Mouse (Mus musculus) midbrain, embryonic 13.5 days (tissue): Measurements from ENCODE around the gene Vmn1r129. TPM values are rescaled to one million over a fixed set of nuclear protein-coding genes. Genes with fewer than 3 reads are reported as not detected.
"Not testable (repeated sequence)": the region's sequence is repeated elsewhere in the genome, so short reads cannot be mapped to it uniquely, and the experiment has no call there.

Experiments used
- ATAC-seq: fragments of 200-750 bp; cut with Nextera tagmentation; 2 replicates; pipeline ENCODE4 v1.8.0; 2017; ENCODE audit warnings: mild to moderate bottlenecking, moderate TSS enrichment, moderate library complexity
- H3K27ac ChIP-seq: fragments of 300-500 bp; sonication (generic); 2 replicates; pipeline ENCODE4 v1.5.1; 2015; ENCODE audit warnings: inconsistent platforms, mild to moderate bottlenecking, moderate library complexity
- H3K27me3 ChIP-seq: fragments of 300-500 bp; sonication (generic); 2 replicates; pipeline ENCODE4 v1.6.1; 2015; ENCODE audit warnings: mild to moderate bottlenecking, inconsistent platforms
- H3K36me3 ChIP-seq: fragments of 300-500 bp; sonication (generic); 2 replicates; pipeline ENCODE4 v1.6.1; 2015; ENCODE audit warnings: mild to moderate bottlenecking, inconsistent platforms
- H3K4me1 ChIP-seq: fragments of 300-500 bp; sonication (generic); replicated peaks from 2 replicates; pipeline ENCODE4 v1.6.1; 2015; ENCODE audit warnings: inconsistent platforms
- H3K4me2 ChIP-seq: fragments of 300-500 bp; sonication (generic); replicated peaks from 2 replicates; pipeline ENCODE4 v1.6.1; 2015; ENCODE audit warnings: moderate library complexity, mild to moderate bottlenecking, inconsistent platforms
- H3K4me3 ChIP-seq: fragments of 300-500 bp; sonication (generic); replicated peaks from 2 replicates; pipeline ENCODE4 v1.5.1; 2015; ENCODE audit warnings: mild to moderate bottlenecking, inconsistent platforms
- H3K9ac ChIP-seq: fragments of 300-500 bp; sonication (generic); replicated peaks from 2 replicates; pipeline ENCODE4 v1.6.1; 2015; ENCODE audit warnings: mild to moderate bottlenecking, inconsistent platforms
- H3K9me3 ChIP-seq: fragments of 300-500 bp; sonication (generic); 2 replicates; pipeline ENCODE4 v1.6.1; 2016; ENCODE audit warnings: mild to moderate bottlenecking, inconsistent platforms
- WGBS: fragments of 180-500 bp; shearing (Covaris S2); methylation state at CpG from one replicate; pipeline ENCODE4 v1.1.7; 2015; 5-methylcytosine and 5-hydroxymethylcytosine counted together
- polyA plus RNA-seq: library from polyadenylated mRNA; unstranded; fragments of >200 nt; fragmentation: Nextera tagmentation; extraction: Ambion mirVana; gene quantifications from 2 replicates; pipeline ENCODE4 v1.2.1, GENCODE M21; 2015

The Vmn1r129 gene
- not detected in 2 replicates for polyA plus RNA-seq

DNA sequence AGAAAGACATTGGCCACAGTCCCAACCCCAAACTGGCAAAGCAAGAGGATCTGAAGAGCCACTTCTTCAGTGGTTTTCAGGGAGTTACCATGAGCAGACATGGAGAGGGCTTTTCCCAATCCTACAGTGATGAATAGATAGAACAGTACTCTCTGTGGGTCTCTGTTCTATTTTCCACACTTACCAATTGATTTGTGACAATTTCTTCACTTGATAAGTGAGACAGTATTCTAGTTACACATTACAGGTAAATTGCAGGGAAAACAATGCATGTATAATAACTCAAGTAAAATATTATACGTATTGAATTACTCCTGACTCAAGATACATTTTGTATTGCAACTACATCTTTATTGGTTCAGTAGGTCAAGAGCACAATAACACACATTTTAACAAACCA, at the start of gene Vmn1r129:
Vmn1r129 (minus strand) TSS at position 101 of the 400 bp plus-strand sequence.
- WGBS = no CpG with 5 or more reads among the region's 1 CpGs
- H3K36me3 ChIP-seq, H3K9me3 ChIP-seq, H3K27me3 ChIP-seq, H3K4me2 ChIP-seq, ATAC-seq, H3K27ac ChIP-seq, H3K4me3 ChIP-seq, H3K9ac ChIP-seq, H3K4me1 ChIP-seq: not testable (repeated sequence)

DNA sequence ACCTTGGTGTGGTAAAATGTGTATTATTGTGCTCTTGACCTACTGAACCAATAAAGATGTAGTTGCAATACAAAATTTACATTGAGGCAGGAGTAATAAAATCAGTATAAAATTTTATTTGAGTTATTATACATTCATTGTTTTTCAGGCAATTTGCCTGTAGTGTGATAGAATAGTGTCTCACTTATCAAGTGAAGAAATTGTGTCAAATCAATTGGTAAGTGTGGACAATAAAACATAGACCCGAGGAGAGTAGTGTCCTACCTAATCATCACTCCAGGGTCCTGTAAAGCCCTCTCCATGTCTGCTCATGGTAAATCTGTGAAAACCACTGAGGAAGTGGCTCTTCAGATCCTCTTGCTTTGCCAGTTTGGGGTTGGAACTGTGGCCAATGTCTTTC, 12.0 kb downstream of the Vmn1r129 start, which contains the start of gene Vmn1r128:
Vmn1r128 (plus strand) TSS at position 301 of the 400 bp plus-strand sequence.
- H3K27me3 ChIP-seq, H3K9ac ChIP-seq, H3K4me3 ChIP-seq, H3K4me2 ChIP-seq, H3K27ac ChIP-seq, H3K4me1 ChIP-seq, H3K36me3 ChIP-seq, H3K9me3 ChIP-seq, ATAC-seq: not testable (repeated sequence)
- 87% methylated on average over 1 of the region's 1 CpGs for WGBS

DNA sequence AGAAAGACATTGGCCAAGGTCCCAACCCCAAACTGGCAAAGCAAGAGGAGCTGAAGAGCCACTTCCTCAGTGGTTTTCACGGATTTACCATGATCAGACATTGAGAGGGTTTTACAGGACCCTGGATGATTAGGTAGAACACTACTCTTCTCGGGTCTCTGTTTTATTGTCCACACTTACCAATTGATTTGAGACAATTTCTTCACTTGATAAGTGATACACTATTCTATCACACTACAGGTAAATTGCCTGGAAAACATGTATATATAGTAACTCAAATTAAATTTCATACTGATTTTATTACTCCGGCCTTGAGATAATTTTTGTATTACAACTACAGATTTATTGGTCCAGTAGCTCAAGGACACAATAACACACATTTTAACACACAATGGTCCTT, 41.3 kb downstream of the Vmn1r129 start, which contains the start of gene Vmn1r127:
Vmn1r127 (minus strand) TSS at position 101 of the 400 bp plus-strand sequence.
- not testable (repeated sequence) for H3K4me2 ChIP-seq, H3K4me1 ChIP-seq, H3K36me3 ChIP-seq, H3K27ac ChIP-seq, H3K27me3 ChIP-seq, H3K9ac ChIP-seq, ATAC-seq, H3K9me3 ChIP-seq, H3K4me3 ChIP-seq
- WGBS = no CpG with 5 or more reads among the region's 3 CpGs

Other genes starting within 250 kb of the Vmn1r129 start
- not detected in 2 replicates for gene Vmn1r122, start 227.2 kb downstream of the Vmn1r129 start, polyA plus RNA-seq
- not detected in 2 replicates for gene Vmn1r123, start 199.1 kb downstream of the Vmn1r129 start, polyA plus RNA-seq
- gene Gm5157, start 170.9 kb downstream of the Vmn1r129 start, polyA plus RNA-seq = not detected in 2 replicates
- not detected in 2 replicates for gene Vmn1r124, start 100.7 kb downstream of the Vmn1r129 start, polyA plus RNA-seq
- gene Vmn1r125, start 89.1 kb downstream of the Vmn1r129 start, polyA plus RNA-seq = not detected in 2 replicates
- gene Vmn1r126, start 59.8 kb downstream of the Vmn1r129 start, polyA plus RNA-seq = not detected in 2 replicates
- gene Vmn1r127, start 41.4 kb downstream of the Vmn1r129 start, polyA plus RNA-seq = not detected in 2 replicates
- not detected in 2 replicates for gene Vmn1r128, start 11.9 kb downstream of the Vmn1r129 start, polyA plus RNA-seq
- gene Gm6882, start 71.5 kb upstream of the Vmn1r129 start, polyA plus RNA-seq = not detected in 2 replicates
- not detected in 2 replicates for gene Vmn1r130, start 150.5 kb upstream of the Vmn1r129 start, polyA plus RNA-seq
- not detected in 2 replicates for gene Vmn1r131, start 184.8 kb upstream of the Vmn1r129 start, polyA plus RNA-seq